Mouse (Mus musculus) heart, adult 10 weeks (tissue): ENCODE data around the gene Rer1. TPM values are rescaled to one million over a fixed set of nuclear protein-coding genes. Genes with fewer than 3 reads are reported as not detected.

Experiments used
- polyA plus RNA-seq: library from polyadenylated mRNA; stranded (reverse); fragments of 350-450 nt; fragmentation: Illumina TruSeq; extraction: RNeasy Lipid Tissue Mini Kit (QIAGEN cat#74804); gene quantifications from one replicate; pipeline ENCODE4 v1.2.3, GENCODE M21; 2014; ENCODE audit warnings: low read depth, low replicate concordance

Rer1 gene
- 108 TPM for polyA plus RNA-seq

GRCm38 (mm10) chr4:155086108-155087024, at the start of gene Rer1, which contains the start of gene Morn1:
Rer1 (minus strand) TSS chr4:155086382.
Morn1 (plus strand) TSS chr4:155086577.

GRCm38 (mm10) chr4:155066834-155067522, 19.2 kb downstream of the Rer1 start, which contains the start of gene Pex10:
Pex10 (plus strand) TSS chr4:155067016.

GRCm38 (mm10) chr4:155056724-155057123, 29.5 kb downstream of the Rer1 start, which contains the start of gene Plch2:
Plch2 (minus strand) TSS chr4:155056784.

Other genes with a start within 250 kb of the Rer1 start
- gene Ttc34, start 248.9 kb downstream of the Rer1 start, polyA plus RNA-seq: not detected
- not detected for gene Mmel1, start 216.8 kb downstream of the Rer1 start, polyA plus RNA-seq
- gene Fam213b, start 187.2 kb downstream of the Rer1 start, polyA plus RNA-seq: 164 TPM
- 5.6 TPM for gene Tnfrsf14, start 157.8 kb downstream of the Rer1 start, polyA plus RNA-seq
- not detected for gene Hes5, start 125.5 kb downstream of the Rer1 start, polyA plus RNA-seq
- 57.1 TPM for gene Pank4, start 122.3 kb downstream of the Rer1 start, polyA plus RNA-seq
- gene Plch2, start 29.6 kb downstream of the Rer1 start, polyA plus RNA-seq: not detected
- 18.9 TPM for gene Pex10, start 19.4 kb downstream of the Rer1 start, polyA plus RNA-seq
- 1.2 TPM for gene Morn1, start 195 bp upstream of the Rer1 start, polyA plus RNA-seq
- 43.6 TPM for gene Ski, start 136.2 kb upstream of the Rer1 start, polyA plus RNA-seq
- gene Faap20, start 163.4 kb upstream of the Rer1 start, polyA plus RNA-seq: 13.4 TPM